Mouse (Mus musculus): ENCODE measurements around the gene Cd151. TPM values are rescaled to one million over a fixed set of nuclear protein-coding genes. Genes with fewer than 3 reads are reported as not detected.

Cd151 gene
- total and polyA plus RNA-seq, 2 experiments from 2014 or later: 12.4 to 55.8 TPM

- H3K27me3 ChIP-seq (ENCODE audit: insufficient read depth, low read length): no peaks in the 10 kb centered on the region; the same call in 1 of the 2 replicates
- H3K9me3 ChIP-seq (ENCODE audit: low read length): no peaks in the 10 kb centered on the region
- H3K4me2 ChIP-seq (ENCODE audit: low read depth): peak overlapping the region; percentile 94
- DNase-seq (peak; percentile 83), ATAC-seq (peak; percentile 74)
- H3K4me3 ChIP-seq (ENCODE audit: low read depth, low read length): peak overlapping the region; percentile 60
- TF ChIP-seq CTCF (IDR thresholded peaks at IDR 0.05; ENCODE audit: low read depth): peak; percentile 93
- no peaks in the 10 kb centered on the region for H3K36me3 ChIP-seq (ENCODE audit: insufficient read depth)
- H3K27ac ChIP-seq (ENCODE audit: low read depth, low read length): peak overlapping the region; percentile 54
- 0 out of 2 replicates have a peak, but pooled peaks cover 4% of the 10 kb centered on the region for H3K4me1 ChIP-seq (ENCODE audit: insufficient read depth)
- H3K9ac ChIP-seq: no peak overlapping the region
- 10% methylated on average over 10 of the region's 10 CpGs for WGBS
Measured at GRCm38 (mm10) chr7:141480842-141481497, 13.8 kb downstream of the Cd151 start.

GRCm38 (mm10) chr7:141481498-141482401 lies 14.6 kb downstream of the Cd151 start:
- peak overlapping the region; percentile 72 for H3K9ac ChIP-seq
- WGBS: 1% methylated on average over 66 of the region's 81 CpGs
- H3K27ac ChIP-seq (ENCODE audit: low read depth, low read length): peak overlapping the region; percentile 59
- 0 out of 2 replicates have a peak, but pooled peaks cover 4% of the 10 kb centered on the region for H3K4me1 ChIP-seq (ENCODE audit: insufficient read depth)
- DNase-seq (peak; percentile 65), ATAC-seq (peak; percentile 65)
- H3K4me3 ChIP-seq (ENCODE audit: low read depth, low read length): peak overlapping the region; percentile 60
- TF ChIP-seq CTCF (IDR thresholded peaks at IDR 0.05; ENCODE audit: low read depth): peak; percentile 40
- no peaks in the 10 kb centered on the region for H3K36me3 ChIP-seq (ENCODE audit: insufficient read depth)
- peak overlapping the region; percentile 94 for H3K4me2 ChIP-seq (ENCODE audit: low read depth)
- no peaks in the 10 kb centered on the region for H3K9me3 ChIP-seq (ENCODE audit: low read length)
- no peaks in the 10 kb centered on the region; the same call in 1 of the 2 replicates for H3K27me3 ChIP-seq (ENCODE audit: insufficient read depth, low read length)

- H3K36me3 ChIP-seq (ENCODE audit: insufficient read depth): no peaks in the 10 kb centered on the region
- no peaks in the 10 kb centered on the region for H3K9me3 ChIP-seq (ENCODE audit: low read length)
- ATAC-seq (no peak; the same call in none of the 2 replicates), DNase-seq (no peak)
- H3K4me2 ChIP-seq (ENCODE audit: low read depth): peak overlapping the region; percentile 94
- 6% methylated on average over 11 of the region's 11 CpGs for WGBS
- H3K4me1 ChIP-seq (ENCODE audit: insufficient read depth): 0 out of 2 replicates have a peak, but pooled peaks cover 4% of the 10 kb centered on the region
- TF ChIP-seq CTCF (IDR thresholded peaks at IDR 0.05; ENCODE audit: low read depth): no peak
- H3K27ac ChIP-seq (ENCODE audit: low read depth, low read length): peak overlapping the region; percentile 59; the same call in 1 of the 2 replicates
- H3K9ac ChIP-seq: peak overlapping the region; percentile 72
- peak overlapping the region; percentile 60 for H3K4me3 ChIP-seq (ENCODE audit: low read depth, low read length)
- H3K27me3 ChIP-seq (ENCODE audit: insufficient read depth, low read length): no peaks in the 10 kb centered on the region; the same call in 1 of the 2 replicates
Measured at GRCm38 (mm10) chr7:141482531-141483024, 15.4 kb downstream of the Cd151 start.

- no peak for ATAC-seq
- Histone ChIP-seq H3K4me3 (ENCODE audit: low read depth, low read length) (peak overlapping the region; percentile 60; the same call in 1 of the 2 replicates), H3K9ac (no peak overlapping the region), H3K9me3 (ENCODE audit: low read length) (no peaks in the 10 kb centered on the region), H3K27ac (ENCODE audit: low read depth, low read length) (no peak overlapping the region), H3K36me3 (ENCODE audit: insufficient read depth) (no peaks in the 10 kb centered on the region), H3K4me1 (ENCODE audit: insufficient read depth) (0 out of 2 replicates have a peak, but pooled peaks cover 4% of the 10 kb centered on the region), H3K27me3 (ENCODE audit: insufficient read depth, low read length) (no peaks in the 10 kb centered on the region; the same call in 1 of the 2 replicates), H3K4me2 (ENCODE audit: low read depth) (peak overlapping the region; percentile 94)
- DNase-seq: no peak
- no peak for TF ChIP-seq CTCF (IDR thresholded peaks at IDR 0.05; ENCODE audit: low read depth)
- WGBS: 76% methylated on average over 6 of the region's 6 CpGs
Measured at GRCm38 (mm10) chr7:141483114-141483653, 16.0 kb downstream of the Cd151 start.

- Histone ChIP-seq H3K9me3 (ENCODE audit: low read length) (no peaks in the 10 kb centered on the region), H3K36me3 (ENCODE audit: insufficient read depth) (no peaks in the 10 kb centered on the region), H3K4me1 (ENCODE audit: insufficient read depth) (0 out of 2 replicates have a peak, but pooled peaks cover 4% of the 10 kb centered on the region), H3K27ac (ENCODE audit: low read depth, low read length) (no peak overlapping the region), H3K4me3 (ENCODE audit: low read depth, low read length) (no peak overlapping the region), H3K27me3 (ENCODE audit: insufficient read depth, low read length) (no peaks in the 10 kb centered on the region; the same call in 1 of the 2 replicates), H3K4me2 (ENCODE audit: low read depth) (no peak overlapping the region), H3K9ac (no peak overlapping the region)
- DNase-seq: no peak
- 75% methylated on average over 5 of the region's 5 CpGs for WGBS
- no peak for ATAC-seq
- no peak for TF ChIP-seq CTCF (IDR thresholded peaks at IDR 0.05; ENCODE audit: low read depth)
Measured at GRCm38 (mm10) chr7:141484186-141485120, 17.3 kb downstream of the Cd151 start.
